Mouse (Mus musculus): ENCODE results near the gene Amotl1.

GRCm38 (mm10) chr9:14662876-14663275, 18.0 kb upstream of the Amotl1 start:
- TF ChIP-seq POLR2A (IDR thresholded peaks at IDR 0.05; ENCODE audit: insufficient read length, low read depth) (no peak), MYOG (IDR thresholded peaks at IDR 0.05; ENCODE audit: control insufficient read depth in 1 of 3, insufficient read depth in 1 of 3, insufficient read length in 2 of 3, low read depth in 2 of 3) (no peak), REST (IDR thresholded peaks at IDR 0.05; ENCODE audit: insufficient read depth, insufficient read length) (no peak), POLR2AphosphoS2 (IDR thresholded peaks at IDR 0.05; ENCODE audit: insufficient read length, low read depth) (no peak), E2F4 (IDR thresholded peaks at IDR 0.05; ENCODE audit: insufficient read depth) (no peak), TCF3 (IDR thresholded peaks at IDR 0.05; ENCODE audit: insufficient read length, low read depth) (no peak)
